Mouse (Mus musculus) B cell, adult 2 months (primary cell): Measurements from ENCODE around the gene Gm17324.
"Not testable (repeated sequence)": the region's sequence is repeated elsewhere in the genome, so short reads cannot be mapped to it uniquely, and the experiment has no call there.

Source experiments
- DNase-seq, 2 experiments: peaks; one replicate each; pipeline ENCODE4 v3.0.0; 2022

The Gm17324 gene

GRCm38 (mm10) chr9:78447973-78448873 is at the start of gene Gm17324, which contains the start of gene Mto1:
Gene Gm17324, minus strand, starts transcription at chr9:78448786.
Gene Mto1, plus strand, starts transcription at chr9:78448208.
- peak; percentile 87 to 89 for DNase-seq

GRCm38 (mm10) chr9:78493171-78493570 is 44.6 kb upstream of the Gm17324 start:
- no peak for DNase-seq

- DNase-seq, result no peak
These were observed 43.7 kb upstream of the Gm17324 start for GRCm38 (mm10) chr9:78492254-78492653.

- DNase-seq, result no peak
These were observed 42.6 kb upstream of the Gm17324 start for GRCm38 (mm10) chr9:78491169-78491568.

- DNase-seq, result peak; percentile 76
These were observed 40.4 kb upstream of the Gm17324 start, which contains the start of gene Eef1a1 for GRCm38 (mm10) chr9:78488890-78489420. Gene Eef1a1, minus strand, starts transcription at chr9:78489151.

GRCm38 (mm10) chr9:78488021-78488420 is 39.4 kb upstream of the Gm17324 start:
- DNase-seq, result not testable (repeated sequence)

- DNase-seq, result no peak
These were observed 36.1 kb upstream of the Gm17324 start for GRCm38 (mm10) chr9:78484660-78485059.

GRCm38 (mm10) chr9:78482386-78482785 is 33.8 kb upstream of the Gm17324 start:
- no peak for DNase-seq

- peak; percentile 96 to 97 for DNase-seq
These were observed 33.1 kb upstream of the Gm17324 start for GRCm38 (mm10) chr9:78481423-78482331.

- DNase-seq, result peak; percentile 87 to 88
These were observed 32.2 kb upstream of the Gm17324 start for GRCm38 (mm10) chr9:78480706-78481358.

- DNase-seq, result not testable (repeated sequence)
These were observed 31.6 kb upstream of the Gm17324 start for GRCm38 (mm10) chr9:78480227-78480626.

GRCm38 (mm10) chr9:78479308-78479707 is 30.7 kb upstream of the Gm17324 start:
- DNase-seq, result peak; percentile 17 to 18

GRCm38 (mm10) chr9:78478009-78478605 is 29.5 kb upstream of the Gm17324 start:
- DNase-seq, result peak; percentile 15 to 27

- DNase-seq, result peak; percentile 35 to 39
These were observed 28.5 kb upstream of the Gm17324 start for GRCm38 (mm10) chr9:78477021-78477551.

- DNase-seq, result peak; percentile 22 to 38
These were observed 28.0 kb upstream of the Gm17324 start for GRCm38 (mm10) chr9:78476531-78477020.

- peak in 1 of 2 experiments; percentile 2 for DNase-seq
These were observed 27.3 kb upstream of the Gm17324 start for GRCm38 (mm10) chr9:78475873-78476272.

GRCm38 (mm10) chr9:78475383-78475780 is 26.8 kb upstream of the Gm17324 start:
- no peak for DNase-seq

GRCm38 (mm10) chr9:78474771-78475382 is 26.3 kb upstream of the Gm17324 start:
- peak in 1 of 2 experiments; percentile 7 for DNase-seq

- peak; percentile 21 to 30 for DNase-seq
These were observed 25.7 kb upstream of the Gm17324 start for GRCm38 (mm10) chr9:78474270-78474669.

GRCm38 (mm10) chr9:78473588-78473987 is 25.0 kb upstream of the Gm17324 start:
- peak; percentile 21 to 26 for DNase-seq

- no peak for DNase-seq
These were observed 17.1 kb upstream of the Gm17324 start for GRCm38 (mm10) chr9:78465725-78466124.
